Mouse (Mus musculus) neutrophil, adult 5-6 weeks (primary cell): ENCODE data around the gene Spata5. TPM values are rescaled to one million over a fixed set of nuclear protein-coding genes. Genes with fewer than 3 reads are reported as not detected.

Experiments used
- ATAC-seq: fragments of 151-379, 151-347 bp; 2 replicates; pipeline ENCODE4 v1.8.0; 2017; ENCODE audit warnings: mild to moderate bottlenecking, moderate TSS enrichment; ENCODE audit not compliant: insufficient number of reproducible peaks, poor library complexity, low FRiP score, severe bottlenecking; ENCODE audit errors: extremely low read depth
- total RNA-seq: library from RNA; stranded (forward); fragments of 200-1000 nt; gene quantifications from 2 replicates; pipeline ENCODE4 v1.2.3, GENCODE M21; 2017

Spata5 gene
- total RNA-seq, 1 experiment from 2014 or later: 57.3 TPM

GRCm38 (mm10) chr3:37602890-37603289 lies 183.2 kb downstream of the Spata5 start:
- no peak for ATAC-seq

DNA sequence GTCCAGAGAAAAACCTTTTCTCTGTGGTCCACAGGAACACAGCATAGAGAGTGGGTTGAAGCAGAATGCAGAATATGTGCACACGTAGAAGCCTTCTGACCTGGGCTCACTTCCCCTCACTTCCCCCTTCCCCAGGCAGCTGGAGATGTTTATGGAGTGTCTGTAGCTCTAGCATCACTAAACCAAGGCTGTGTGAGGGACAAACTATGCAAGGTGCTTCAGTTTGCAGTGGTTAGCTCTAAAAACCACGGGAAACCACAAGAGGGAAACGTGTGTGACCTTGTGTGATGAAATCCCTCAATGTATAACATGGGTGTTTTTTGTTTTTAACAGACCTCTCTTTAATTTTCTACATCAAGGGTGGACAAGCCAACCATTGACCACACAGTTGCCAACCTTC lies 183.8 kb downstream of the Spata5 start:
- no peak for ATAC-seq

DNA sequence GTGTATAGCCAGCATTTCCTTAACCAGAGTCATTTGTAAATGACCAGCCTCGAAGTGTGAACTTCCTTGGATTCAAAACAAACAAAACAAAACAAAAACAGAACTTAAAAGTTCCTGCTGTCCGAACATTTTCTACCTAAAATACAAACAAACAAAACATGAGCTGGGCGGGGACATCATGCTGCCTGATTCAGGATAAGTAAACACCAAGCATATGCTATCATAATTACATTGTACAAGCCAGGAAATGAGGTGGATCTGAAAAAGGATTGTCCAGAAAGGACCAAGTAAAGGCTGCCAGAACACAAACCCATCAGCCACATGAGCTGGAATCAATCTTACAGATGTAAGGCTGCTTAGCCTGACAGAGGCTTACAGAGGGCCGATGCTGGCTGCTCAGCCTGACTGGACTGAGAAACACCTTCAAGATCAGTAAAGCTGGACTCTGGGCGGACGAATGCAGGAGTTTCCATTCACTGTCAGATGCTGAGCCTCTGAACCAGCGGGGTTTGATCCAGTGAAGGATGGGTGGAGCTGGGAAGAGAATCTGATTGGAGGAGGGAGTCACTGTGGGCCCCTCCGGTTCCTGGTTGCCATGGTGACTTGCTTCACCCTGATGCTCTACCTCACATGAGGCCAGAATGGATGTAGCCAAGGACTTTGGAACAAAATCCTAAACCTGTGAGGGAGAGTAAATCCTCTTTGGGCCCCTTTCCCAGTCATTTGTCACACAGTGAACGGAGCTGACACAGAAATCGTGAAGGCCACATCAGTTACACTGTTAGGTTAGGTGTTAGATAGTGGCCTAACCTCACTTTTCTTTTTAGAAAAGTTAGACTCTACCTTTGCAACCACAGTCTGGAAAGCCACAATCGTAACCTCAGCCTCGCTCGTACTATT lies 185.5 kb downstream of the Spata5 start:
- no peak for ATAC-seq

- ATAC-seq: 0 out of 2 replicates have a peak, but pooled peaks have one; percentile 4
Observed at GRCm38 (mm10) chr3:37605876-37606238, 186.2 kb downstream of the Spata5 start.

DNA sequence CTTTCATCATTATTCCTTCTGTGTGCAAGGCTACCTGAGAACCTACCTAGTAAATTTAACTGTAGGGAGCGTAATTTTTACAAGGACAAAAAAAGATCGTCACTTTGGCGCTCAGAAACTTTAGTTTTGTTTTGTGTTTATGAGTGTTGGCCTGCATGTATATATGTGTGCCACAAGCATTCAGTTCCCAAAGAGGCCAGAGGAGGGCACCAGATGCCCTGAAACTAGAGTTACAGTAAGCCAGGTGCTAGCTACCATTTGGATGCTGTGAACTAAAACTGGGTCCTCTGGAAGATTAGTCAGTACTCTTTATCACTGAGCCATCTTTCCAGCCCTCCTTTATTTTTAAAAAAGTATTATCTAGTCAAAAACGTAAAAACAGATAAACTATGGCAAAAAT lies 189.2 kb downstream of the Spata5 start:
- ATAC-seq: no peak

GRCm38 (mm10) chr3:37610670-37611069 lies 191.0 kb downstream of the Spata5 start:
- ATAC-seq: no peak

GRCm38 (mm10) chr3:37613722-37614121 lies 194.0 kb downstream of the Spata5 start:
- ATAC-seq: 0 out of 2 replicates have a peak, but pooled peaks have one; percentile 51

DNA sequence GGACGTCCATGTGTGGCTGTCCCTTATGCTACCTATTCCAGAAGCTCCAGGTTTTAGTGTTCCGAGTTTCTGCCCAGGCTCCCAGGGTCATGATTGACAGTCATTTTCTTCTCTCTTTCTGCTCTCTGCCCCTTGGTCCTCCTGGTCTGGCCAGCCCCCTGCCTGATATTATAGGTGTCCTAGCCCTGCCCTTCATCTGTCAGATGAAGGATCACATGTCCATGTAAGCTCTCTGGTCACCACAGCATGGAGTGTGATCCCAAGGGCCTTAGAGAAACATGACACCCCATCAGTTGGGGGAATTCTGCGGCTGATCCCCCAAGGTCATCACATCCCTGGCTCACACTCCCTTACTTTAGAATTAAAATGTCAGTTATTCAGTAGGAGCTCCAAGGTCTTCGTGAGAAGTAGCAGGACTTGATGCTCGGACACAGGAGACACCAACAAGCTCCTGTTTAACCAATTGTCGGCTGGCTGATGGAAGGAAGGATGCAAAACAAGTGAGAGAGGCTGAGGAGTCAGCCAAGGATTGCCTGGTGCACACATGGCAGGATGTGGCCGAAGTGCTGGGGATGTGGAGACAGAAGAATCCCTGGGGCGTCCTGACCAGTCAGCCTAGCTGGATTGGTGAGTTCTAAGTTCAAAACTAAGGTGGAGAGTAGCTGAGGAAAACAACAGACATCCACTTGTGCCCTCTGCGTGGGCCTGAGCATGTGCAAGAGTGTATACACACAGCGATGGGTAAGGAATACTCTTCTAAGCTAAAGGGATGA lies 195.4 kb downstream of the Spata5 start:
- no peak for ATAC-seq

- 0 out of 2 replicates have a peak, but pooled peaks have one; percentile 17 for ATAC-seq
Observed at GRCm38 (mm10) chr3:37616586-37617547, 197.2 kb downstream of the Spata5 start.

Other genes with a start within 250 kb of the Spata5 start
- gene Il21, start 187.3 kb upstream of the Spata5 start, total RNA-seq: 0.23 TPM in 1 of 2 replicates, not detected in the other
- 1.6 and 2.6 TPM in 2 replicates for gene Bbs12, start 107.3 kb upstream of the Spata5 start, total RNA-seq
- 2.8 TPM in 1 of 2 replicates, not detected in the other for gene Cetn4, start 107.2 kb upstream of the Spata5 start, total RNA-seq
- 0.12 and 0.23 TPM in 2 replicates for gene Fgf2, start 71.5 kb upstream of the Spata5 start, total RNA-seq
- 13.1 and 14.4 TPM in 2 replicates for gene Nudt6, start 315 bp downstream of the Spata5 start, total RNA-seq
- gene Spry1, start 220.1 kb downstream of the Spata5 start, total RNA-seq: 0.58 and 0.74 TPM in 2 replicates